Mouse (Mus musculus): Measurements from ENCODE around the gene Golga5.

GRCm38 (mm10) chr12:102420168-102420890 is 48.6 kb upstream of the Golga5 start:
- peak; percentile 84 for TF ChIP-seq GATA1 (IDR thresholded peaks at IDR 0.05; ENCODE audit: low read length)
- TF ChIP-seq TAL1 (IDR thresholded peaks at IDR 0.05; ENCODE audit: low read length): peak; percentile 94
